Mouse (Mus musculus): Measurements from ENCODE around the gene Rpl27a.

Rpl27a gene

GRCm38 (mm10) chr7:109562676-109563075 is 43.7 kb downstream of the Rpl27a start:
- no peak for DNase-seq (ENCODE audit: extremely low spot score, low read depth, low spot score)

- no peak for DNase-seq (ENCODE audit: extremely low spot score, low read depth, low spot score)
Measured at GRCm38 (mm10) chr7:109563775-109564362, 44.9 kb downstream of the Rpl27a start.

- no peak for DNase-seq (ENCODE audit: extremely low spot score, low read depth, low spot score)
Measured at GRCm38 (mm10) chr7:109566327-109566726, 47.4 kb downstream of the Rpl27a start.

GRCm38 (mm10) chr7:109566841-109567768 is 48.2 kb downstream of the Rpl27a start:
- no peak for DNase-seq (ENCODE audit: extremely low spot score, low read depth, low spot score)

GRCm38 (mm10) chr7:109568391-109568892 is 49.5 kb downstream of the Rpl27a start:
- DNase-seq (ENCODE audit: extremely low spot score, low read depth, low spot score), result no peak
